Mouse (Mus musculus): ENCODE measurements around the gene Runx3. TPM values are rescaled to one million over a fixed set of nuclear protein-coding genes. Genes with fewer than 3 reads are reported as not detected.
A peak's percentile ranks its signal among the peaks of the same experiment; 100 is the strongest.

Runx3 gene
- polyA plus RNA-seq, 1 experiment: 4.4 TPM

DNA sequence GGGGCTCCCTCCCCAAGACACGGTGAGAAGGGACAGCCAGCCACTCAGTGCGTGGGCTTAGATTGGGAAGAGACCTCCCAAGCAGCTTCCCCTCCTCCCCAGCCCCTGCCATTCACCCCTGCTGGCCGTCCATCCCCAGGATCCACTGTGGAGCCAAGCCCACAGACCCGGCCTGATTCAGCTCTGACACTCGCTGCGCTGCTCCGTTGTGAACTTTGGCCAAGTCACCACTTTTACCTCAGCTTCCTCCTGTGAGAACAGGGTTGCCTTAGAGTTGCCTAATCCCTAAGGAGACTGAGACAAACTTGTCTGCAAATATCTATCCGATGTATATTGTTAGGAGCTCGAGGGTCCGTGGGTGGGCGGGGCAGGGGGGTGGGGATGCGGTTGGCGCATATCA is 21.3 kb downstream of the Runx3 start:
- Histone ChIP-seq H3K4me3 (ENCODE audit: insufficient read depth, low read length) (no peak overlapping the region), H3K27ac (ENCODE audit: insufficient read depth, low read length) (no peak overlapping the region), H3K4me1 (ENCODE audit: control insufficient read depth, insufficient read depth, low read length) (peaks cover 5% of the 10 kb centered on the region; the same call in 1 of the 2 replicates)
- TF ChIP-seq CTCF (IDR thresholded peaks at IDR 0.05; ENCODE audit: borderline replicate concordance, insufficient read depth, low read length) (no peak), POLR2A (IDR thresholded peaks at IDR 0.05; ENCODE audit: low read depth, low read length) (no peak)

- Histone ChIP-seq H3K4me1 (ENCODE audit: control insufficient read depth, insufficient read depth, low read length) (peaks cover 9% of the 10 kb centered on the region), H3K4me3 (ENCODE audit: insufficient read depth, low read length) (no peak overlapping the region), H3K27ac (ENCODE audit: insufficient read depth, low read length) (0 out of 2 replicates have a peak overlapping the region, but pooled peaks have one; percentile 4)
- TF ChIP-seq CTCF (IDR thresholded peaks at IDR 0.05; ENCODE audit: borderline replicate concordance, insufficient read depth, low read length) (no peak), POLR2A (IDR thresholded peaks at IDR 0.05; ENCODE audit: low read depth, low read length) (no peak)
Observed at GRCm38 (mm10) chr4:135146734-135147133, 26.3 kb downstream of the Runx3 start.

DNA sequence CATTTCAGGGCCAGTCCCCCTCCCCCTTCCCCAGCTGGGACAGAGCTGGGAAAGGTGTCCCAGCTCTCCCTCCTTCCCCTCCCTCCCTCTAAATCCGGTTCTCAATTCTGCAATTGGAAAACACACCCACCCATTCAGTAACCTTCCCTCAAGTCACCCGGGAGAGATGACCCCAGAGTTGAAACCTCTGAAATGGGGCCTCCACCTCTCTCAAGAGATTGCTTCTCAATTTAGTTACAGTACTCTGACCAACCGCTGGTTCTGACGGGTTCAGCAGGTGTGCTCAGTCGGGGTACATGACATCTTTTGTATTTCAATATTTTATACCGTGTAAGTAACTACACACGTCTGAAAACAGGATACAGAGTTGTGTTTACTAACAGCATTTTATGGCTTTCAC is 28.2 kb downstream of the Runx3 start:
- H3K4me1 ChIP-seq (ENCODE audit: control insufficient read depth, insufficient read depth, low read length): peaks cover 9% of the 10 kb centered on the region
- H3K27ac ChIP-seq (ENCODE audit: insufficient read depth, low read length): no peak overlapping the region
- no peak for TF ChIP-seq CTCF (IDR thresholded peaks at IDR 0.05; ENCODE audit: borderline replicate concordance, insufficient read depth, low read length)
- no peak overlapping the region for H3K4me3 ChIP-seq (ENCODE audit: insufficient read depth, low read length)

GRCm38 (mm10) chr4:135150031-135150801 is 29.8 kb downstream of the Runx3 start:
- Histone ChIP-seq H3K4me1 (ENCODE audit: control insufficient read depth, insufficient read depth, low read length) (peaks cover 9% of the 10 kb centered on the region), H3K4me3 (ENCODE audit: insufficient read depth, low read length) (no peak overlapping the region), H3K27ac (ENCODE audit: insufficient read depth, low read length) (no peak overlapping the region)
- TF ChIP-seq POLR2A (IDR thresholded peaks at IDR 0.05; ENCODE audit: low read depth, low read length) (no peak), CTCF (IDR thresholded peaks at IDR 0.05; ENCODE audit: borderline replicate concordance, insufficient read depth, low read length) (peak; percentile 92)

DNA sequence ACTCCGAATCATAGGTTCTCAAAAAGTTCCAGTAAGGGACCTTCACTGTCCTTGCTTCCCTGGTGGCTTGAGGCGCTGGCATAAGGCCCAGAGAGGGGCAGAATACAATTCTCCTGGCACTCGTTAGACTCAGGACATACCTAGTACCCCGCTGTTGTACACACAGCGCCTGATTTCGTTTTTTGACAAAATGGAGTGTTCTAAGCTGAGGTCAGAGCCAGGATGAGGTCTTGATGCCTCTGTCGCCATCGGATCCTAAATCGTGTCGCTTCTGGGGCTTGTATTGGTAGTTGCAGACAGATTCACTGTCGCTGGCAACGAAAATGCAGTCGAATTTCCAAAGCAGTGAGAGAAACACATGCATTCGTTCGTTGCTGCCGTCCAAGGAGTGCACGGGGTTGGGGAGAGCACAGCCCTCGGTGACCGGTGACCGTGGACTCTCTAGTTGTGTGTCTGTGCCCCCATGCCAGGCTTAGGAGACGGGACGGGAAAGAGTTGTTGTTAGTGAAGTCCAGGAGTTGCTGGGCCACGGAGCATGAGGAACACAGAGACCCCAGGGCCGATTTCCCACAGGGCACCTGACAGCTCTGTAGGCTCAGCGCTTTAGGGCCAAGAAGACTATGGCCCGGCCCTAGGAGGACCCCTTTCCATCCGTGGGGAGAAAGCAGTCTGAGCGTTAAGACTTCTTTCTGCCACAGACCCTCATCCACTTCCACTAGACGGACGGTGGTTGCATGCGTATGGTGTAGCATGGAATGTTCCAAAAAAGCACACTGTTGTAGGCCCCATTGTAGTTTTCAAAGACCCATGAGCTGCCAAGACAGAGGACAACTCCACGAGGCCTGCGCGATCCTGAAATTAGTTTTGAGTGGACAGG is 30.9 kb downstream of the Runx3 start:
- no peak for TF ChIP-seq CTCF (IDR thresholded peaks at IDR 0.05; ENCODE audit: borderline replicate concordance, insufficient read depth, low read length)
- TF ChIP-seq POLR2A (IDR thresholded peaks at IDR 0.05; ENCODE audit: low read depth, low read length): no peak
- no peak overlapping the region for H3K4me3 ChIP-seq (ENCODE audit: insufficient read depth, low read length)
- peaks cover 8% of the 10 kb centered on the region for H3K4me1 ChIP-seq (ENCODE audit: control insufficient read depth, insufficient read depth, low read length)
- no peak overlapping the region for H3K27ac ChIP-seq (ENCODE audit: insufficient read depth, low read length)

- Histone ChIP-seq H3K4me3 (ENCODE audit: insufficient read depth, low read length) (0 out of 2 replicates have a peak overlapping the region, but pooled peaks have one; percentile 1), H3K27ac (ENCODE audit: insufficient read depth, low read length) (no peak overlapping the region), H3K4me1 (ENCODE audit: control insufficient read depth, insufficient read depth, low read length) (peaks cover 3% of the 10 kb centered on the region)
- TF ChIP-seq POLR2A (IDR thresholded peaks at IDR 0.05; ENCODE audit: low read depth, low read length): no peak
Observed at GRCm38 (mm10) chr4:135151988-135152594, 31.6 kb downstream of the Runx3 start.

GRCm38 (mm10) chr4:135152834-135153259 is 32.4 kb downstream of the Runx3 start:
- TF ChIP-seq POLR2A (IDR thresholded peaks at IDR 0.05; ENCODE audit: low read depth, low read length) (no peak), CTCF (IDR thresholded peaks at IDR 0.05; ENCODE audit: borderline replicate concordance, insufficient read depth, low read length) (no peak)
- H3K27ac ChIP-seq (ENCODE audit: insufficient read depth, low read length): no peak overlapping the region
- H3K4me1 ChIP-seq (ENCODE audit: control insufficient read depth, insufficient read depth, low read length): no peaks in the 10 kb centered on the region
- peak overlapping the region; percentile 23 for H3K4me3 ChIP-seq (ENCODE audit: insufficient read depth, low read length)

DNA sequence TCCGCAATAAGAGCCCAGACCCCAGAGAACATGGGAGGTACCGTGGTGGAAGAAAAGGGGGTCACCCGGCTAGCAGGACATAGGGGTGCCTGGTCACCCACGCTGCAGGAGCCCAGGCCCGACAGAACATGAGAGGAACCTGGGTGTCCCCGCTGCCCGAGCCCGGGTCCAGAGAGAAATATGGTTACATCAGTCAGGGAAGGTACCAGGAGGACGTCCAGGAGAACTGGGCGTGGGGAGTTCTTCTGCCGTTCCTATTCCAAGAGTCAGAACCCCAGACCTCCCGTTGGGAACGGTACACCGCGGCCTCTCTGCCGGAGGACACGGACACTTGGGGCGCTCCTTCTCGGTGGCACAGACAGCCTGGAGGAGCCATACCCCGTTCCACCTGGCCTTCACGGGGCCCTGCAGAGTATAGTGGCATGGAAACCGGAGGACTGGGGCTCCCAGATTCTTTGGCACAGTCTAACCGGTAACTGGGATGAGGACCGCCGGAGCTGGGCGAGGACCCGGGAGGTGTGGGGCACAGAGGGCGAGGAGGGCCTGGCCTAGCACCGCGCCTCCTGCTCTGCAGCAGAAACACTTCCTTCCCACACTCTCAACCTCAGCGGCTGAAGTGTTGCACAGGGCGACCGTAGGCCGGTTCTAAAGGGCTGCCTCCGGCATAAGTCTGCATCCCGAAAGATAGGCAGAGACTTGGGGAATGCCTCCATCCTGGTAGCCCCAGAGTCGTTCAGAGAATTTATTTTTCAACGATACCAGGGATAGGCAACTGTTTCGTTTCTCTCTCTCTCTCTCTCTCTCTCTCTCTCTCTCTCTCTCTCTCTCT is 33.0 kb downstream of the Runx3 start:
- Histone ChIP-seq H3K4me3 (ENCODE audit: insufficient read depth, low read length) (peak overlapping the region; percentile 23), H3K4me1 (ENCODE audit: control insufficient read depth, insufficient read depth, low read length) (no peaks in the 10 kb centered on the region), H3K27ac (ENCODE audit: insufficient read depth, low read length) (no peak overlapping the region)
- no peak for TF ChIP-seq POLR2A (IDR thresholded peaks at IDR 0.05; ENCODE audit: low read depth, low read length)
- no peak for TF ChIP-seq CTCF (IDR thresholded peaks at IDR 0.05; ENCODE audit: borderline replicate concordance, insufficient read depth, low read length)

All from embryonic fibroblast, embryonic 13.5 days (primary cell).